Mouse (Mus musculus) liver, embryonic 15.5 days (tissue): ENCODE measurements around the gene Prr23a2. TPM values are rescaled to one million over a fixed set of nuclear protein-coding genes. Genes with fewer than 3 reads are reported as not detected.

Experiments
- ATAC-seq: fragments of 200-750 bp; cut with Nextera tagmentation; 2 replicates; pipeline ENCODE4 v1.8.0; 2017; ENCODE audit warnings: moderate number of reproducible peaks, mild to moderate bottlenecking, moderate library complexity; ENCODE audit not compliant: insufficient read depth
- H3K27ac ChIP-seq: fragments of 300-500 bp; sonication (generic); replicated peaks from 2 replicates; pipeline ENCODE4 v1.5.1; 2015; ENCODE audit warnings: mild to moderate bottlenecking, inconsistent platforms
- H3K27me3 ChIP-seq: fragments of 300-500 bp; sonication (generic); 2 replicates; pipeline ENCODE4 v1.6.1; 2015; ENCODE audit warnings: mild to moderate bottlenecking, inconsistent platforms
- H3K36me3 ChIP-seq: fragments of 300-500 bp; sonication (generic); replicated peaks from 2 replicates; pipeline ENCODE4 v1.6.1; 2015; ENCODE audit warnings: moderate library complexity, mild to moderate bottlenecking, inconsistent platforms
- H3K4me1 ChIP-seq: fragments of 300-500 bp; sonication (generic); replicated peaks from 2 replicates; pipeline ENCODE4 v1.6.1; 2015; ENCODE audit warnings: inconsistent platforms
- H3K4me2 ChIP-seq: fragments of 300-500 bp; sonication (generic); 2 replicates; pipeline ENCODE4 v1.6.1; 2015; ENCODE audit warnings: moderate library complexity, mild to moderate bottlenecking, inconsistent platforms
- H3K4me3 ChIP-seq: fragments of 300-500 bp; sonication (generic); replicated peaks from 2 replicates; pipeline ENCODE4 v1.5.1; 2015; ENCODE audit warnings: mild to moderate bottlenecking, inconsistent platforms
- H3K9ac ChIP-seq: fragments of 300-500 bp; sonication (generic); 2 replicates; pipeline ENCODE4 v1.6.1; 2015; ENCODE audit warnings: moderate library complexity, mild to moderate bottlenecking, inconsistent platforms
- H3K9me3 ChIP-seq: fragments of 300-500 bp; sonication (generic); replicated peaks from 2 replicates; pipeline ENCODE4 v1.6.1; 2016; ENCODE audit warnings: inconsistent platforms
- WGBS: fragments of 180-500 bp; shearing (Covaris S2); methylation state at CpG from one replicate; pipeline ENCODE4 v1.1.7; 2015; ENCODE audit warnings: mixed read lengths; ENCODE audit not compliant: insufficient replicate concordance; 5-methylcytosine and 5-hydroxymethylcytosine counted together
- polyA plus RNA-seq: library from polyadenylated mRNA; unstranded; fragments of >200 nt; fragmentation: Nextera tagmentation; extraction: Ambion mirVana; gene quantifications from 2 replicates; pipeline ENCODE4 v1.2.1, GENCODE M21; 2015

Prr23a2 gene
- polyA plus RNA-seq, 1 experiment from 2014 or later, result not detected

GRCm38 (mm10) chr9:98842117-98842516 lies 14.2 kb upstream of the Prr23a2 start, which contains the start of gene Prr23a1:
Gene Prr23a1 (plus strand): TSS chr9:98842503.
- Histone ChIP-seq H3K4me3 (no peak within 1 kb of the TSS), H3K9ac (no peak within 1 kb of the TSS), H3K4me2 (no peak within 1 kb of the TSS), H3K9me3 (no peaks in the 10 kb centered on the region), H3K27me3 (0 out of 2 replicates have a peak, but pooled peaks cover 6% of the 10 kb centered on the region), H3K36me3 (no peaks in the 10 kb centered on the region), H3K4me1 (no peaks in the 10 kb centered on the region), H3K27ac (no peak within 1 kb of the TSS)
- ATAC-seq, result no peak
- 47% methylated on average over 22 of the region's 22 CpGs for WGBS

- Histone ChIP-seq H3K9ac (no peak overlapping the region), H3K4me3 (no peak overlapping the region), H3K36me3 (no peaks in the 10 kb centered on the region), H3K27me3 (no peaks in the 10 kb centered on the region; the same call in 1 of the 2 replicates), H3K27ac (no peak overlapping the region), H3K4me2 (no peak overlapping the region), H3K4me1 (no peaks in the 10 kb centered on the region), H3K9me3 (no peaks in the 10 kb centered on the region)
- ATAC-seq, result no peak
- 48% methylated on average over 3 of the region's 3 CpGs for WGBS
Observed at GRCm38 (mm10) chr9:98863463-98863862, 7.2 kb downstream of the Prr23a2 start.

GRCm38 (mm10) chr9:98864571-98864970 lies 8.3 kb downstream of the Prr23a2 start, which contains the start of gene Prr23a3:
Gene Prr23a3 (plus strand): TSS chr9:98864767.
- Histone ChIP-seq H3K36me3 (no peaks in the 10 kb centered on the region), H3K27me3 (no peaks in the 10 kb centered on the region; the same call in 1 of the 2 replicates), H3K4me3 (no peak within 1 kb of the TSS), H3K4me1 (no peaks in the 10 kb centered on the region), H3K27ac (no peak within 1 kb of the TSS), H3K4me2 (no peak within 1 kb of the TSS), H3K9ac (no peak within 1 kb of the TSS), H3K9me3 (no peaks in the 10 kb centered on the region)
- WGBS, result 49% methylated on average over 22 of the region's 22 CpGs
- ATAC-seq, result no peak

GRCm38 (mm10) chr9:98901486-98901885 lies 45.2 kb downstream of the Prr23a2 start:
- H3K27me3 ChIP-seq, result no peaks in the 10 kb centered on the region
- WGBS, result 38% methylated on average over 1 of the region's 1 CpGs
- H3K27ac ChIP-seq, result no peak overlapping the region

GRCm38 (mm10) chr9:98902819-98903218 lies 46.5 kb downstream of the Prr23a2 start, which contains the start of gene 7420426K07Rik:
Gene 7420426K07Rik (plus strand): TSS chr9:98903119.
- Histone ChIP-seq H3K36me3 (no peaks in the 10 kb centered on the region), H3K27me3 (no peaks in the 10 kb centered on the region), H3K4me1 (no peaks in the 10 kb centered on the region), H3K27ac (no peak within 1 kb of the TSS), H3K9ac (no peak within 1 kb of the TSS), H3K4me2 (no peak within 1 kb of the TSS), H3K4me3 (no peak within 1 kb of the TSS), H3K9me3 (no peaks in the 10 kb centered on the region)
- ATAC-seq, result no peak
- 63% methylated on average over 2 of the region's 2 CpGs for WGBS

More at GRCm38 (mm10) chr9:98901486-98901885, 45.2 kb downstream of the Prr23a2 start:
- no peak overlapping the region for H3K4me3 ChIP-seq
- no peak overlapping the region for H3K4me2 ChIP-seq
- no peaks in the 10 kb centered on the region for H3K36me3 ChIP-seq
- no peaks in the 10 kb centered on the region for H3K4me1 ChIP-seq
- H3K9me3 ChIP-seq, result peaks cover 7% of the 10 kb centered on the region; the same call in 1 of the 2 replicates
- no peak for ATAC-seq
- no peak overlapping the region for H3K9ac ChIP-seq

Other genes starting within 250 kb of the Prr23a2 start
- not detected in 2 replicates for gene Prr23a1, start 14.0 kb upstream of the Prr23a2 start, polyA plus RNA-seq
- not detected in 2 replicates for gene Prr23a3, start 8.3 kb downstream of the Prr23a2 start, polyA plus RNA-seq
- not detected in 2 replicates for gene 7420426K07Rik, start 46.6 kb downstream of the Prr23a2 start, polyA plus RNA-seq
- not detected in 2 replicates for gene Foxl2, start 98.8 kb downstream of the Prr23a2 start, polyA plus RNA-seq
- 9.5 and 10.6 TPM in 2 replicates for gene Faim, start 129.9 kb downstream of the Prr23a2 start, polyA plus RNA-seq
- gene Gm1123, start 179.2 kb downstream of the Prr23a2 start, polyA plus RNA-seq, result 0.07 TPM in 1 of 2 replicates, not detected in the other